Mouse (Mus musculus): ENCODE measurements around the gene Mocs1. TPM values are rescaled to one million over a fixed set of nuclear protein-coding genes. Genes with fewer than 3 reads are reported as not detected.
A peak's percentile ranks its signal among the peaks of the same experiment; 100 is the strongest.

Mocs1 gene
- polyA plus RNA-seq (2014; fragmentation: Nextera tagmentation; extraction: Ambion mirVana) = 5.2 and 6.9 TPM in 2 replicates

DNA sequence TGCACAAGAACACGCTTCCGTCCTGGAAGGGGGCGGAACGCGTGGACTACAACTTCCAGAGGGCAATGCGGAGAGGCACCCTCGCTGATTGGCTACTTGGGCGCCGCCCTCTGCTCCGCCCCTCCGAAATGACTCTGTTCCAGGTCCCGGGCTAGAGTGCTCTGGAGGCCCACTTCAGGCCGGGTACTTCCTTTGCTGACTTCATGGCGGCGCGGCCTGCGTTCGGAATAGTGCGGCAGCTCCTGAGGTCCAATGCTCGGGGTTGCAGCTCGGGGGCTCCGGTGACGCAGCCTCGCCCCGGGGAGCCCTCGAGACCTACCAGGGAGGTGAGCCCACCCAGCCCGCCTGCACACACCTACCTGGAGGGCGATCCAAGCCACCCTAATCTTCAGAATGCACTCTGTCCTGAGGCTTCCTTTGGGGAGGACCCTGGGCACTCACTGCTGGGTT is at the start of gene Mocs1:
Gene Mocs1, plus strand, starts transcription at position 124 of the 450 bp plus-strand sequence.
- peak; percentile 97 for ATAC-seq (ENCODE audit: insufficient number of reproducible peaks, insufficient read depth, low FRiP score, low read depth)
- peaks cover 10 to 24% of the 10 kb centered on the region in 2 experiments for H3K4me1 ChIP-seq (ENCODE audit: control insufficient read depth in 2 of 2, insufficient read depth in 2 of 2, low read length in 2 of 2)
- peak within 1 kb of the TSS; percentile 71 to 92 for H3K4me3 ChIP-seq (ENCODE audit: control insufficient read depth in 1 of 2, insufficient read depth in 1 of 2, low read depth in 1 of 2, low read length in 2 of 2)
- H3K9ac ChIP-seq (ENCODE audit: low read length) = peak within 1 kb of the TSS; percentile 94
- under 1% methylated on average over 28 of the region's 28 CpGs for WGBS
- H3K4me2 ChIP-seq (ENCODE audit: low read length) = peak within 1 kb of the TSS; percentile 94
- 0 out of 2 replicates have a peak, but pooled peaks cover 3% of the 10 kb centered on the region for H3K36me3 ChIP-seq (ENCODE audit: control insufficient read depth, insufficient read depth, low read length)
- peak within 1 kb of the TSS; percentile 63 to 75 for H3K27ac ChIP-seq (replicated peaks in 1 of 2; ENCODE audit: control insufficient read depth in 1 of 2, insufficient read depth in 1 of 2, low read depth in 2 of 2, low read length in 2 of 2)
- no peaks in the 10 kb centered on the region for H3K27me3 ChIP-seq (ENCODE audit: control insufficient read depth, insufficient read depth, low read length)
- H3K9me3 ChIP-seq (ENCODE audit: control insufficient read depth, low read length) = no peaks in the 10 kb centered on the region

DNA sequence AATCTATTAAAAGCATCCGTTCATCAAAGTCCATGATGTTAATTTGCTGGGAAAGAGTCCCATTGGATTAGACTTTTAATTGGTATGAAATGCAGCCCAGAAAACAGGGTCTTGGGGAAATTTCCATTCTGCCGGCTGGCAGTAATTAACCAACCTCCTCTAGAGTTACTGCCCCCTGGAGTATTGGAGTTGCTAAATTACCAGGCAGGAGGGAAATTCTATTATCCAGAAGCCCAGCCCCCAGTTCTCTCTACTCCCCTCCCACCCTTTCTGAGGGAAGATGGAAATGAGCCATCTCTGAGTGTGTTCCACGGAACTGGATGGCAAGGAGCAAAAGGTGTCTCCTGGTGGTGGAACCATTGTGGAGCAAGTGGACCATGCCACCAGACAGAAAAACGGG is 48.5 kb upstream of the Mocs1 start:
- Histone ChIP-seq H3K27ac (replicated peaks in 1 of 2; ENCODE audit: control insufficient read depth in 1 of 2, insufficient read depth in 1 of 2, low read depth in 2 of 2, low read length in 2 of 2) (no peak overlapping the region), H3K4me1 (ENCODE audit: control insufficient read depth in 2 of 2, insufficient read depth in 2 of 2, low read length in 2 of 2) (peaks cover 0 to 4% of the 10 kb centered on the region in 2 experiments; a peak in 2 of 4 replicates), H3K4me3 (ENCODE audit: control insufficient read depth in 1 of 2, insufficient read depth in 1 of 2, low read depth in 1 of 2, low read length in 2 of 2) (no peak overlapping the region), H3K36me3 (ENCODE audit: control insufficient read depth, insufficient read depth, low read length) (no peaks in the 10 kb centered on the region), H3K9ac (ENCODE audit: low read length) (no peak overlapping the region), H3K9me3 (ENCODE audit: control insufficient read depth, low read length) (no peaks in the 10 kb centered on the region), H3K27me3 (ENCODE audit: control insufficient read depth, insufficient read depth, low read length) (no peaks in the 10 kb centered on the region), H3K4me2 (ENCODE audit: low read length) (no peak overlapping the region)
- ATAC-seq (ENCODE audit: insufficient number of reproducible peaks, insufficient read depth, low FRiP score, low read depth) = no peak
- WGBS = 82% methylated on average over 4 of the region's 4 CpGs

DNA sequence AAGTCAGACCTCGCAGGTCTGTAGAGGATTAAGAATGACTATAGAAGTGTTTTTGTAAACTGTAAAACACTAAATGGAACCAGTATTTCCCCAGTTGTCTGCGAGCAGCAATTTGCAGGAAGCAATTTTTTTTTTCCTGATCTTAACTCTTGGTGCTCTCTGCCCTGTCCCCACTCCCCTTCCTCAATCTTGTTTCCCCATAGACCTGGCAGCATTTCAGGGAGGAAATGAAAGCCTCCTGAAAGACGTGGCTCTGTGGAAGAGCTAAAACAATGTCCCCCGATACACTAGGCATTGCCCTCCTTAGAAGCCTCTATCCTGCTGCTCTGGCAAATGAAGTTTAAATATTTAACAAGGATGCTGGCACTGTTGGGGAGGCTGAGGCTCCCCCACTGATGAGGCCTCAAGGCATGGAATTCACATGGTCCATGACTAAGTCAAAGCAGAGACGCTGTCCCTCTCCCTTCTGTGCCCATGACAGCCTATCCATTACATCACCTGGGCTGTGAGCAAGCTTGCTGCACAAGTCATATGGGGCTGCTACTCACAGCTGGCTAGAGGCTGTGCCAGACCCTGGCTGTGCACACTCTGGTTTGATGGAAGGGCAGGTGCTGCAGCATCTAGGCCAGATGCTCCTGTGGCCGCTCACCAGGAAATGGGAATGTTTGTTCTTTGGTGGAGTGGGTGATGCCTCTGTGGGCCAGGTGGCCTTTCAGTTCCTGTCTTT is 43.8 kb upstream of the Mocs1 start:
- H3K36me3 ChIP-seq (ENCODE audit: control insufficient read depth, insufficient read depth, low read length) = no peaks in the 10 kb centered on the region
- ATAC-seq (ENCODE audit: insufficient number of reproducible peaks, insufficient read depth, low FRiP score, low read depth) = no peak
- peaks cover 0 to 2% of the 10 kb centered on the region in 2 experiments; a peak in 1 of 4 replicates for H3K4me1 ChIP-seq (ENCODE audit: control insufficient read depth in 2 of 2, insufficient read depth in 2 of 2, low read length in 2 of 2)
- no peak overlapping the region for H3K9ac ChIP-seq (ENCODE audit: low read length)
- H3K9me3 ChIP-seq (ENCODE audit: control insufficient read depth, low read length) = 0 out of 2 replicates have a peak, but pooled peaks cover 3% of the 10 kb centered on the region
- no peak overlapping the region for H3K27ac ChIP-seq (replicated peaks in 1 of 2; ENCODE audit: control insufficient read depth in 1 of 2, insufficient read depth in 1 of 2, low read depth in 2 of 2, low read length in 2 of 2)
- H3K27me3 ChIP-seq (ENCODE audit: control insufficient read depth, insufficient read depth, low read length) = no peaks in the 10 kb centered on the region
- 41% methylated on average over 6 of the region's 6 CpGs for WGBS
- no peak overlapping the region for H3K4me2 ChIP-seq (ENCODE audit: low read length)
- H3K4me3 ChIP-seq (ENCODE audit: control insufficient read depth in 1 of 2, insufficient read depth in 1 of 2, low read depth in 1 of 2, low read length in 2 of 2) = no peak overlapping the region

DNA sequence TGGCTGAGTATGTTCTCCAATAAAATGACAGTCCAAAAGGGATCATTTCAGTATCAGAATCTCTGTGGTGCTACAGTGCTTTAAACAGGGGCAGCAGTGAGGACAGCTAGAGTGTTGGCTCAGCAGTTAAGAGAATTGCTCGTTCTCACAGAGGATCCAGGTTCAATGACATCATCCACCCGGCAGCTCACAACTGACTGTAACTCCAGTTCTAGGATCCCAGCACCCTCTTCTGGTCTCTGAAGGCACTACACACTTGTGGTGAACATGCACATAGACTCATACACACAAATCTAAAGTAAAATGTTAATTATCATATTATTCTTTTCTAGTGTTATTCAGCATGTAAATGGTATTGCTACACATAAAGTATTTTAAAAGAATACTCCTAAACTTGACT is 40.4 kb upstream of the Mocs1 start:
- no peak overlapping the region for H3K4me3 ChIP-seq (ENCODE audit: control insufficient read depth in 1 of 2, insufficient read depth in 1 of 2, low read depth in 1 of 2, low read length in 2 of 2)
- no peak for ATAC-seq (ENCODE audit: insufficient number of reproducible peaks, insufficient read depth, low FRiP score, low read depth)
- no peak overlapping the region for H3K9ac ChIP-seq (ENCODE audit: low read length)
- H3K9me3 ChIP-seq (ENCODE audit: control insufficient read depth, low read length) = 0 out of 2 replicates have a peak, but pooled peaks cover 3% of the 10 kb centered on the region
- WGBS = 77% methylated on average over 2 of the region's 2 CpGs
- H3K36me3 ChIP-seq (ENCODE audit: control insufficient read depth, insufficient read depth, low read length) = no peaks in the 10 kb centered on the region
- no peak overlapping the region for H3K4me2 ChIP-seq (ENCODE audit: low read length)
- no peak overlapping the region for H3K27ac ChIP-seq (replicated peaks in 1 of 2; ENCODE audit: control insufficient read depth in 1 of 2, insufficient read depth in 1 of 2, low read depth in 2 of 2, low read length in 2 of 2)
- peaks cover 0 to 2% of the 10 kb centered on the region in 2 experiments; a peak in 1 of 4 replicates for H3K4me1 ChIP-seq (ENCODE audit: control insufficient read depth in 2 of 2, insufficient read depth in 2 of 2, low read length in 2 of 2)
- H3K27me3 ChIP-seq (ENCODE audit: control insufficient read depth, insufficient read depth, low read length) = no peaks in the 10 kb centered on the region

DNA sequence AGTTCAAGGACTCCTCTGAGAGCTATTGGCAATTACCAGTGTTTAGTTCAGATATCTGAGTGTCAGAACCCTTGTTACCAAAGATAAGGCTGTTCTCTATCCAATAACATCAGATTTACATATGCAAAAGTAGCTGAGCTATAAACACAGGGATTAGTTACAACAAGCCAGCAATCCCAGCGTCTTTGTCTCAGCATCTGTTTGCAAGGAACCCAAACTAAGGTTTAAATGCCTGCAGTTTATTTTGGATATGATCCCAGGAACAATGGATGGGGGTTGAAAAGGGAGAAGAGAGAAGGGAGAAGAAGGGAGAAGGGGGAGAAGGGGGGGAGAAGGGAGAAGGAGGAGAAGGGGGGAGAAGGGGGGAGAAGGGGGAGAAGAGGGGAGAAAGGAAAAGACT is 35.4 kb upstream of the Mocs1 start:
- Histone ChIP-seq H3K27ac (replicated peaks in 1 of 2; ENCODE audit: control insufficient read depth in 1 of 2, insufficient read depth in 1 of 2, low read depth in 2 of 2, low read length in 2 of 2) (no peak overlapping the region), H3K4me1 (ENCODE audit: control insufficient read depth in 2 of 2, insufficient read depth in 2 of 2, low read length in 2 of 2) (no peaks in the 10 kb centered on the region), H3K27me3 (ENCODE audit: control insufficient read depth, insufficient read depth, low read length) (no peaks in the 10 kb centered on the region), H3K9me3 (ENCODE audit: control insufficient read depth, low read length) (0 out of 2 replicates have a peak, but pooled peaks cover under 1% of the 10 kb centered on the region), H3K9ac (ENCODE audit: low read length) (no peak overlapping the region), H3K4me3 (ENCODE audit: control insufficient read depth in 1 of 2, insufficient read depth in 1 of 2, low read depth in 1 of 2, low read length in 2 of 2) (no peak overlapping the region), H3K36me3 (ENCODE audit: control insufficient read depth, insufficient read depth, low read length) (no peaks in the 10 kb centered on the region), H3K4me2 (ENCODE audit: low read length) (no peak overlapping the region)
- ATAC-seq (ENCODE audit: insufficient number of reproducible peaks, insufficient read depth, low FRiP score, low read depth) = no peak
- 20% methylated on average over 1 of the region's 1 CpGs for WGBS

DNA sequence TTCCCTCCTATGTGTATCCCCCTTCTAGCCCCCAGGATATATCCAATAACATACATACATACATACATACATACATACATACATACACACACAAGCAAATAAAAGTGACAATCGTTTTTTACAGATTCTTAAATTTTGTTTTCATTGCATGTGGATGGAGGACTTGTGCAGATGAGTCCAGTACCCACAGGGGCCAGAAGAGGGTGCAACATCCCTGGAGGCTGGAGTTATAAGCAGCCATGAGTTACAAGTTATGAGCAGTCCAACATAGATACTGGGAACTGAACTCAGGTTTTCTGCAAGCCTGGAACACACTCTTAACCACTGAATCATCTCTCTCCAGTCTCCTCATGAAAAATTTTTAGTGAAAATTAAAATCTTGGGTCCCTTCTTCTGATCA is 33.3 kb upstream of the Mocs1 start:
- Histone ChIP-seq H3K4me1 (ENCODE audit: control insufficient read depth in 2 of 2, insufficient read depth in 2 of 2, low read length in 2 of 2) (no peaks in the 10 kb centered on the region), H3K9ac (ENCODE audit: low read length) (no peak overlapping the region), H3K4me2 (ENCODE audit: low read length) (no peak overlapping the region), H3K27ac (replicated peaks in 1 of 2; ENCODE audit: control insufficient read depth in 1 of 2, insufficient read depth in 1 of 2, low read depth in 2 of 2, low read length in 2 of 2) (no peak overlapping the region), H3K27me3 (ENCODE audit: control insufficient read depth, insufficient read depth, low read length) (no peaks in the 10 kb centered on the region), H3K9me3 (ENCODE audit: control insufficient read depth, low read length) (no peaks in the 10 kb centered on the region), H3K4me3 (ENCODE audit: control insufficient read depth in 1 of 2, insufficient read depth in 1 of 2, low read depth in 1 of 2, low read length in 2 of 2) (no peak overlapping the region), H3K36me3 (ENCODE audit: control insufficient read depth, insufficient read depth, low read length) (no peaks in the 10 kb centered on the region)
- ATAC-seq (ENCODE audit: insufficient number of reproducible peaks, insufficient read depth, low FRiP score, low read depth) = no peak
- WGBS = 38% methylated on average over 1 of the region's 1 CpGs

DNA sequence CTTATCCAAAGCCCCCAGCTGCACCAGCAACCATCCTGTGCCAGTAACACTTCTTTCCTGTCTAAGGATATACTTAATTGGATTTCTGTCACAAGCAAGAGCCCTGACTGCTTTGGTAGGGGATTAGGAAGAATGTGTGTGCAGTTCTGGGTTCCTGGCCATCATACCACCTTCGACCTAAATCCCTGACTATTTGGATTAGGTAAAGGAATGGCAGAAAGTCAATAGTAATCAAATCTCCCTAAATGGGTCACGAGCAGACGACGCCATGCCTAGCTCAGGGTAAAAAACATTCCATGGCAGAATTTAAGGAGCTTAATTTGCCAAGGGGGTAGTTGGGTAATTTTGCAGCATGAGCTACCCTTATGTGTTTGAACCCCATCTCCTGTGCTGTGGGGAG is 28.6 kb upstream of the Mocs1 start:
- 76% methylated on average over 4 of the region's 4 CpGs for WGBS
- Histone ChIP-seq H3K4me1 (ENCODE audit: control insufficient read depth in 2 of 2, insufficient read depth in 2 of 2, low read length in 2 of 2) (no peaks in the 10 kb centered on the region), H3K9ac (ENCODE audit: low read length) (no peak overlapping the region), H3K27ac (replicated peaks in 1 of 2; ENCODE audit: control insufficient read depth in 1 of 2, insufficient read depth in 1 of 2, low read depth in 2 of 2, low read length in 2 of 2) (no peak overlapping the region), H3K4me2 (ENCODE audit: low read length) (no peak overlapping the region), H3K36me3 (ENCODE audit: control insufficient read depth, insufficient read depth, low read length) (no peaks in the 10 kb centered on the region), H3K4me3 (ENCODE audit: control insufficient read depth in 1 of 2, insufficient read depth in 1 of 2, low read depth in 1 of 2, low read length in 2 of 2) (no peak overlapping the region), H3K9me3 (ENCODE audit: control insufficient read depth, low read length) (no peaks in the 10 kb centered on the region), H3K27me3 (ENCODE audit: control insufficient read depth, insufficient read depth, low read length) (no peaks in the 10 kb centered on the region)
- no peak for ATAC-seq (ENCODE audit: insufficient number of reproducible peaks, insufficient read depth, low FRiP score, low read depth)
